Mouse (Mus musculus) intestine, embryonic 15.5 days (tissue): Measurements from ENCODE around the gene Foxj3. TPM values are rescaled to one million over a fixed set of nuclear protein-coding genes. Genes with fewer than 3 reads are reported as not detected.

ENCODE experiments used
- ATAC-seq: fragments of 200-750 bp; cut with Nextera tagmentation; 2 replicates; pipeline ENCODE4 v1.8.0; 2017; ENCODE audit warnings: moderate TSS enrichment, moderate library complexity
- H3K27ac ChIP-seq: fragments of 300-500 bp; sonication (generic); 2 replicates; pipeline ENCODE4 v1.5.1; 2015; ENCODE audit warnings: mild to moderate bottlenecking, inconsistent platforms
- H3K27me3 ChIP-seq: fragments of 300-500 bp; sonication (generic); replicated peaks from 2 replicates; pipeline ENCODE4 v1.6.1; 2015; ENCODE audit warnings: inconsistent platforms
- H3K36me3 ChIP-seq: fragments of 300-500 bp; sonication (generic); 2 replicates; pipeline ENCODE4 v1.6.1; 2015; ENCODE audit warnings: inconsistent platforms
- H3K4me1 ChIP-seq: fragments of 300-500 bp; sonication (generic); replicated peaks from 2 replicates; pipeline ENCODE4 v1.6.1; 2015; ENCODE audit warnings: inconsistent platforms
- H3K4me2 ChIP-seq: fragments of 300-500 bp; sonication (generic); replicated peaks from 2 replicates; pipeline ENCODE4 v1.6.1; 2015; ENCODE audit warnings: mild to moderate bottlenecking, inconsistent platforms
- H3K4me3 ChIP-seq: fragments of 300-500 bp; sonication (generic); replicated peaks from 2 replicates; pipeline ENCODE4 v1.5.1; 2015; ENCODE audit warnings: inconsistent platforms
- H3K9ac ChIP-seq: fragments of 300-500 bp; sonication (generic); 2 replicates; pipeline ENCODE4 v1.6.1; 2015; ENCODE audit warnings: inconsistent platforms
- H3K9me3 ChIP-seq: fragments of 300-500 bp; sonication (generic); 2 replicates; pipeline ENCODE4 v1.6.1; 2016; ENCODE audit warnings: inconsistent platforms
- WGBS: fragments of 180-500 bp; shearing (Covaris S2); methylation state at CpG from one replicate; pipeline ENCODE4 v1.1.7; 2015; 5-methylcytosine and 5-hydroxymethylcytosine counted together
- polyA plus RNA-seq: library from polyadenylated mRNA; unstranded; fragments of >200 nt; fragmentation: Nextera tagmentation; extraction: Ambion mirVana; gene quantifications from 2 replicates; pipeline ENCODE4 v1.2.1, GENCODE M21; 2015

The Foxj3 gene
- polyA plus RNA-seq, 1 experiment from 2014 or later = 18.2 TPM

DNA sequence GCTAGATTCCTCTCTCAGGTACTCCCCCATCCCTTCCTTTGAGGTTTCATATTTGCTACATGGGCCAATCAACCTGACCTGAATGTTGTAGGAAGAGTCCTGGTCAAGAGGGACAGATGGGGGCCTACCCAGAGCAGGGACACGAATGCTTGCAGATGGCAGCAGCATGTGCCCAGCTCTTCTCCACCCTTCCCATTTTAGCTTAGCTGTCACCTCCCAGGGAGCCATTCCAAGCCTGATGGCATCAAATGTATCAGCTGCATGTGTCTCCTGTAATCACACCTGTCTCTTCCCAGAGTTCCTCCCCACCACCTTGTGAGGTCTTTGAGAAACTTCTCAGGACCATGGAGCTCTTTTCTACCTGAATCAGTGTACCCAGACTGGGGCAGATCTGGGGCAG, 120.2 kb downstream of the Foxj3 start:
- no peak for ATAC-seq
- Histone ChIP-seq H3K4me1 (no peaks in the 10 kb centered on the region), H3K27ac (no peak overlapping the region), H3K4me2 (no peak overlapping the region), H3K9me3 (no peaks in the 10 kb centered on the region), H3K4me3 (no peak overlapping the region), H3K27me3 (no peaks in the 10 kb centered on the region), H3K9ac (no peak overlapping the region), H3K36me3 (no peaks in the 10 kb centered on the region)
- 85% methylated on average over 1 of the region's 1 CpGs for WGBS

DNA sequence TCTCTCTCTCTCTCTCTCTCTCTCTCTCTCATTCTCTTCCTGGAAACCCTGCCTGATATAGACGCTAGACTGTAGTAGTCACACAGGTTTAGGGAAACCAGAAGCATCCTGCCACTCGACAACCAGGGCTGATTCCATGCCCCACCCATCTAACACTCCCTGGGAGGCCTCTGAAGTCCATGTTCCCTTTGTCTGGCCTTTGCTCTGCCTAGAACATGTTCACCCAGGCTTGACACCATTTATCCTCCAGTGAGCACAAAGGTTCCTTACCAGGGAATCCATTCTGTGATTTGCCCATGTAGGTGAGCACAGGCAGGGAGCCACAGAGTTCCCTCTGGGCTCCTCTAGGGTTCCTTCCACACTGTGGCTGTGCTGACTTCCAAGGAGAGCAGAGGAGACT, 121.4 kb downstream of the Foxj3 start:
- H3K4me2 ChIP-seq = no peak overlapping the region
- WGBS = 51% methylated on average over 2 of the region's 2 CpGs
- H3K4me1 ChIP-seq = no peaks in the 10 kb centered on the region
- ATAC-seq = peak; percentile 74
- H3K27me3 ChIP-seq = no peaks in the 10 kb centered on the region
- H3K27ac ChIP-seq = no peak overlapping the region
- H3K4me3 ChIP-seq = no peak overlapping the region
- no peaks in the 10 kb centered on the region for H3K36me3 ChIP-seq
- no peak overlapping the region for H3K9ac ChIP-seq
- no peaks in the 10 kb centered on the region for H3K9me3 ChIP-seq

DNA sequence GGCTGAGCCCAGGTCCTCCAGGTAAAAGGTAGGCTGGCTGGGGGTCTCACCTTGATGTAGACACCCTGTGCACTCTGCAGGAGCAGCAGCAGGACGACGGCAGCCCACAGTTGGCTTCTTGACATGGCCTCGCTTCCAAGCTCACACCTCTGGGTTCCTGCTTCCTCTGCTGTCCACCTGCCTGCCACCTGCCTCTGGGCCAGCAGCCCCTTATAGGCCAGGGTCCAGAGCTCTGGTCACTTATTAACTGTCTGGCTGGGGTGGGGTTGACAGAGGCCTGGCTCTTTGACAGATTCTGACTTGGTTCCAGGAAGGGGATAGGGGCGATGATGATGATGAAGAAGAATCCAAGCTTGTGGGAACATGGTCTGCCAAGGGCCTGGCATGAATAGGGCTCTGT, 121.9 kb downstream of the Foxj3 start, which contains the start of gene Guca2b:
Gene Guca2b, minus strand, starts transcription at position 224 of the 400 bp plus-strand sequence.
- H3K36me3 ChIP-seq = no peaks in the 10 kb centered on the region
- H3K9ac ChIP-seq = no peak within 1 kb of the TSS
- H3K27ac ChIP-seq = no peak within 1 kb of the TSS
- H3K4me1 ChIP-seq = no peaks in the 10 kb centered on the region
- WGBS = 80% methylated on average over 4 of the region's 4 CpGs
- no peak within 1 kb of the TSS for H3K4me3 ChIP-seq
- no peaks in the 10 kb centered on the region for H3K27me3 ChIP-seq
- no peaks in the 10 kb centered on the region for H3K9me3 ChIP-seq
- H3K4me2 ChIP-seq = no peak within 1 kb of the TSS
- ATAC-seq = peak; percentile 60

DNA sequence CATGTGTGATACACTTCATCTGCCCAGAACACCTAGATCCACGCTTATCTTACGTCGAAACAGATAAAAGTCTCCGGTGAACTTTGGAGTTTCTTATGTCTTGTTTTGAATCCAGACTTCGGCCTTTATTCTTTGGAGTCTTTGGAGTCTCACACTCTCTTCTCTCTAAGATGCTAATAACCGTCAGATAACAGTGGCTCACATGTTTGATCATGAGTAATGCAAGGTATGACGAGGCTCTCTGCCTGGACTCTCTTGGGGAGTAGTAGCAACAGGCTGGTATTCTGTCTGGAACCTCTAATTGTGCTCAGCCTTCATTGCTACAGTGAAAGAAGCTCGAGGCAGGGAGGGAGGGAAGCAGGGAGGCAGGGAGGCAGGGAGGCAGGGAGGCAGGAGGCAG, 123.2 kb downstream of the Foxj3 start:
- H3K27ac ChIP-seq = no peak overlapping the region
- no peaks in the 10 kb centered on the region for H3K9me3 ChIP-seq
- ATAC-seq = 0 out of 2 replicates have a peak, but pooled peaks have one; percentile 46
- WGBS = 77% methylated on average over 8 of the region's 8 CpGs
- no peak overlapping the region for H3K4me3 ChIP-seq
- no peak overlapping the region for H3K4me2 ChIP-seq
- no peak overlapping the region for H3K9ac ChIP-seq
- H3K36me3 ChIP-seq = no peaks in the 10 kb centered on the region
- H3K4me1 ChIP-seq = no peaks in the 10 kb centered on the region
- no peaks in the 10 kb centered on the region for H3K27me3 ChIP-seq

DNA sequence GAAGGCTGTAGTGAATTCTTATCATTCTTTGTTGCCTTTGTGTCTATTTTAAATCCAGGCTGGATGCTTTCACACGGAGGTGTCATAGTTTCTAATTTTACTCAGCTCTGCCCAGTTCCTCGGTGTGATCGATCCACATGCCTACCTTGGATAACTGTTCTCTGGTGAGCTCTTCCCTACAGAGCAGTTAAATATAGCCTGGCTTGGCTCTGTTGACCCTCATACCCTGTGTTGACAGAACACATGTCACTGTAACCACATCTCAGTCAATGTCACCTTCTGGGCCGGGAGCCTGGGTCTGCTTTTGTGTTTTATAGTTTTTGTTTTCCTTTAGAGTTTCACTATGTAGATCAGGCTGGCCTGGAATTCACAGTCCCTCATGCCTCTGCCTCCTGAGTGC, 125.3 kb downstream of the Foxj3 start:
- Histone ChIP-seq H3K9me3 (no peaks in the 10 kb centered on the region), H3K4me2 (no peak overlapping the region), H3K27me3 (0 out of 2 replicates have a peak, but pooled peaks cover 3% of the 10 kb centered on the region), H3K27ac (no peak overlapping the region), H3K4me1 (no peaks in the 10 kb centered on the region), H3K9ac (no peak overlapping the region), H3K4me3 (no peak overlapping the region), H3K36me3 (no peaks in the 10 kb centered on the region)
- WGBS = 72% methylated on average over 4 of the region's 4 CpGs
- no peak for ATAC-seq

DNA sequence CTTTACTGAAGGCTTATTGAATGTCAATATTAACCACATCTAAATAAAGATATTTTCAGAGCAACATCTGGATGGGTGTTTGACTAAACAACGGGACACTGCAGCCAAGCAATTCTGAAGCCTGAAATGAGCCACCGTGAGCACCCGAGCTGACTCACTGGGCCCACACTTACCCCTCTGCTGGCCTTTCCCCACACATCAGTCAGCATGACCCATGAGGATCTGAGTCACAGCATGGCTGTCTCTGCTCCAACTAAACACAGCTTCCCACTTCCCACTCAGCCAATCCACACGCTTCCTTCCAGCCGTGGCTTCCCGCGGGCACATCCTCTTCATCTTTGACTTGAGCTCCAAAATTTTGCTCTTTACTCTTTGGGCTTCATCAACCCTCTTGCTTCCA, 126.2 kb downstream of the Foxj3 start:
- Histone ChIP-seq H3K4me1 (no peaks in the 10 kb centered on the region), H3K4me3 (no peak overlapping the region), H3K27ac (no peak overlapping the region), H3K9me3 (no peaks in the 10 kb centered on the region), H3K4me2 (no peak overlapping the region), H3K27me3 (0 out of 2 replicates have a peak, but pooled peaks cover 3% of the 10 kb centered on the region), H3K9ac (no peak overlapping the region), H3K36me3 (no peaks in the 10 kb centered on the region)
- ATAC-seq = no peak
- WGBS = 79% methylated on average over 7 of the region's 7 CpGs

DNA sequence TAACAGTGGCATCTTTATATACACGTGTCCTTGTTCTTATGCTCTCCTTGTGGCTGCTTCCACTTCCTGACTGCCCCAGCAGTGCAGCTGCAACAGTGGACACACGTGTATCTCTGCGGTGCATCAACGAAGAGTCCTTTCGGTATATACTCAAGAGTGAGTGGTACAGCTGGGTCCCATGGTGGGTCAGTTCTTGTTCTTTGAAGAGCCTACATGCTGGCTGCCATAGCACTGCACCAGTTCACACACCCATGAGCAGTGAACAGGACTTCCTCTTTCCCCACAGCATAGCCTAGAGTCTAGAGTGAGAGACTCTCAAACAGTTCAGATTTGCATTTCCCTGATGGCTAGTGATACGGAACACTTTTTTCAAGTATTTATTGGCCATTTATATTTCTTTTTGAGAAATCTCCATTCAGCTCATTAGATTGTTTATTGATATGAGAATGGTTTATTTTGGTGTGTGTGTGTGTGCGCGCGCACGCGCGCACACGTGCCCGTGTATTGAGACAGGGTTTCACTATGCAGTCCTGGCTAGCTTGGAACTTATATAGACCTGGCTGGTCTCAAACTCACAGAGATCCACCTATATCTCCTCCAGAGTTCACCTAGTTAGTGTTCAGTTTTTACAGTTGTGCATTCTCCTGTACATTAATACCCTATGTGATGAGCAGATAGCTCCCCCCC, 126.7 kb downstream of the Foxj3 start:
- 0 out of 2 replicates have a peak, but pooled peaks cover 3% of the 10 kb centered on the region for H3K27me3 ChIP-seq
- no peaks in the 10 kb centered on the region for H3K4me1 ChIP-seq
- H3K36me3 ChIP-seq = no peaks in the 10 kb centered on the region
- no peak overlapping the region for H3K4me3 ChIP-seq
- H3K27ac ChIP-seq = no peak overlapping the region
- H3K4me2 ChIP-seq = no peak overlapping the region
- WGBS = 92% methylated on average over 14 of the region's 14 CpGs
- no peaks in the 10 kb centered on the region for H3K9me3 ChIP-seq
- no peak for ATAC-seq
- no peak overlapping the region for H3K9ac ChIP-seq

DNA sequence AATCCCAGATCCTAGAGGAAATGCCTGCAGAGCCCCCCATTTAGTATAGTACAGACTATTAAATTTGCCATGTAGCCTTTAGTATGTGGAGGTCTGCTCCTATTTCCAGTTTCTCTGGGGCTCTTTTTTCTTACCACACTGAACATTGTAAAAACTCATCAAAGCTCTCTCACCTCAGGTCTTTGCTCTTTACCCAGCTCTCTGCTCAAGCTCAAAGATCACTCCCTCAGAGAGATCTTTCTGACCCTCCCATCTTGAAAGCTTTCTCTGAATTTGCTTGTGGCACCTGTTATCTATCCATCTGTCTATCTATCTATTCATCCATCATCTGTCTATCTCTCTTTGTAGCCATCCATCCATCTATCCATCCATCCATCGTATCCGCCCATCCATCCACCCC, 128.4 kb downstream of the Foxj3 start:
- Histone ChIP-seq H3K4me2 (no peak overlapping the region), H3K9ac (no peak overlapping the region), H3K4me1 (no peaks in the 10 kb centered on the region), H3K36me3 (no peaks in the 10 kb centered on the region), H3K27me3 (0 out of 2 replicates have a peak, but pooled peaks cover 3% of the 10 kb centered on the region), H3K27ac (no peak overlapping the region), H3K4me3 (no peak overlapping the region), H3K9me3 (no peaks in the 10 kb centered on the region)
- ATAC-seq = no peak
- WGBS = 93% methylated on average over 2 of the region's 2 CpGs

DNA sequence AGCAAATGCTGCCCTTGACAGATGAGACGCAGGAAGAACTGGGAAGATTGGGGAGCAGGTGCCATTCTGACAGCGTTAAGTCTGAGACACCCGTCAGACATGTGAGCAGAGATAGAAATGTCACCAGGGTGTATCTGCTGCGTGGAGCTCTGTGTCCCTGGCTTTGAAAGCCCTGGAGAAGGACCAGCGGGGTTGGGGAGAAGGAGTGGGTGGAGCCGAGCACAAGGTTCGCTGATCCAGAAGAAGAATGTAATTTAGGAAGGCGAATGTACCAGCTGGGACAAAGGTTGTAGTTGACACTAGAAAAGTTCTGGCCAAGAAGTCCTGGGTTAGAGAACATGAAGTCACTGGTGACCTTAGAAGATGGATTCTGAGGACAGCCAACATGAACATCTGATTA, 129.3 kb downstream of the Foxj3 start:
- WGBS = 55% methylated on average over 8 of the region's 8 CpGs
- Histone ChIP-seq H3K9me3 (no peaks in the 10 kb centered on the region), H3K4me2 (no peak overlapping the region), H3K4me1 (no peaks in the 10 kb centered on the region), H3K4me3 (no peak overlapping the region), H3K36me3 (no peaks in the 10 kb centered on the region), H3K27me3 (0 out of 2 replicates have a peak, but pooled peaks cover 3% of the 10 kb centered on the region), H3K9ac (no peak overlapping the region), H3K27ac (no peak overlapping the region)
- ATAC-seq = no peak

DNA sequence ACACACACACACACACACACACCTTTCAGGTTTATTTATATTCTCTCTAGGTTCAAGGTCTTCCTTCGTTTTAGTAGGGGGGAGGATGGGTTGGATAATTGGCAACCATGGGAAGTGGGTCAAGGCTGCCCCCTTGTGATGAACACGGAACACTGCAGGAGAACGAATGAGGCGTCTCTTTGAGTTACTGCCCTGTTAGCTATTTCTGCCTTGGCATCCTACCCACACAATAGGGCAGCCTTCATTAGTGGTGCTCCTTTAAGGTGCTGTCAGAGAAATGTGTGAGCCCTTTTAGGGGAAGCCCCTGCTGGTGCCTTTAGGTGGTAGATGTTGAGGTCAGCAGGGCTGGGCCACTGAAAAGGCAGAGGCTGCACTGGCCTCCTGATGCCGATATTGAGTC, 130.7 kb downstream of the Foxj3 start:
- Histone ChIP-seq H3K36me3 (no peaks in the 10 kb centered on the region), H3K4me1 (no peaks in the 10 kb centered on the region), H3K4me2 (no peak overlapping the region), H3K9ac (no peak overlapping the region), H3K4me3 (no peak overlapping the region), H3K27ac (no peak overlapping the region), H3K27me3 (0 out of 2 replicates have a peak, but pooled peaks cover 3% of the 10 kb centered on the region), H3K9me3 (no peaks in the 10 kb centered on the region)
- ATAC-seq = peak; percentile 39
- WGBS = 24% methylated on average over 5 of the region's 5 CpGs

DNA sequence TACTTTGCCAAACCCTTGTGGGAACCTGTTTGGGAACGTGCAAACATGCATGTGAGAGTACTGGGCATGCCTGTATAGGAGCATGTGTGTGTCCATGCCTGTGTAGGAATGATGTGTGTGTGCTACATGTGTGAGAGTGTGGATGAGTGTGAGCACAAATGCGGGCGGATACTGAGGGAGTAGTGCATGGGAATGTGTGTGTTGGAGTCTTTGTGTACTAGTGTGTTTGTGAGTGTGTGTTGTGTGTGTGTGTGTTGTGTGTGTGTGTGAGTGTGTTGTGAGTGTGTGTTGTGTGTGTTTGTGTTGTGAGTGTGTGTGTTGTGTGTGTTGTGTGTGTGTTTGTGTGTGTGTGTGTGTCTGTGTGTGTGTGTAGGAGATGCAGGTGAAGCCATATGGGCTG, 131.4 kb downstream of the Foxj3 start:
- Histone ChIP-seq H3K4me1 (no peaks in the 10 kb centered on the region), H3K27ac (no peak overlapping the region), H3K9ac (no peak overlapping the region), H3K4me2 (no peak overlapping the region), H3K9me3 (no peaks in the 10 kb centered on the region), H3K36me3 (no peaks in the 10 kb centered on the region), H3K4me3 (no peak overlapping the region), H3K27me3 (0 out of 2 replicates have a peak, but pooled peaks cover 3% of the 10 kb centered on the region)
- no peak for ATAC-seq
- WGBS = 88% methylated on average over 3 of the region's 3 CpGs

DNA sequence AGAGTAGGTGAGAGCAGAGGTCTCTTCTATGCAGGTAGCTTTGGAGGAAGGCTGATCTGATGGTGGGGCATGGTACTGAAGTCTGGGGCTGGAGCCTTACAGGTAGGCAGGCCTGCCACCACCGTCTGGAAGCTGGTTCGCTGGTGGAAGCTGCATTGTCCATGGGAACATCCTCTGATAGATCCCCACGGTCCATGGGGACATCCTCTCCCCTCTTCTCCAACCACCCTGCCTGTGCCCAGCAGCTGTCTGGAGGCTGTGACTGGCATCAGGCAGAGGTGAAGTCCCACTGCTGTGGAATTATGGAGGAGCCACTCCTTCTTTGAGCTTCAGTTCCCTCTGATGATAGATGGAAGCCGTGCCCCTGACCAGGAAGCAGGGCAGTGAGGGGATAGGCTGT, 131.8 kb downstream of the Foxj3 start:
- no peaks in the 10 kb centered on the region for H3K36me3 ChIP-seq
- H3K27me3 ChIP-seq = 0 out of 2 replicates have a peak, but pooled peaks cover 3% of the 10 kb centered on the region
- H3K9me3 ChIP-seq = no peaks in the 10 kb centered on the region
- no peak for ATAC-seq
- H3K4me3 ChIP-seq = no peak overlapping the region
- H3K4me1 ChIP-seq = no peaks in the 10 kb centered on the region
- no peak overlapping the region for H3K4me2 ChIP-seq
- no peak overlapping the region for H3K27ac ChIP-seq
- WGBS = 68% methylated on average over 4 of the region's 4 CpGs
- H3K9ac ChIP-seq = no peak overlapping the region
